Mouse (Mus musculus): ENCODE data around the gene B3gnt7.

DNA sequence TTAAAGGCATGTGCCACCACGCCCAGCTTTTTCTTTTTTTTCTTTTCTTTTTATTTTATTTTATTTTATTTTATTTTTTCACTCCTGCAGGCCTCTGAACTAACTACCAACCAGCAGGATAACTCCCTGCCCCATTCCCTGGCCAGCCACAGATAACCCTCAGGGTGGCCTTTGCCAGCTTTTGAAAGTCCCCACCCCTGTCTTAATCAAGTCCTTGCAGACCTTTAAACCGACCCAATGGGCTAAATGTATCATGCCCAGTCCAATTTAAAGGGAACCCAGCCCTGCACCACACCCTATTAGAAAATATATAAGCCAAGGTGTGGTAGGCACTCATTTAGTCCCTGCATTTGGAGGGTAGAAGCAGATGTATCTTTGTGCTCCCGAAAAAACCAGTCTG, 9.6 kb downstream of the B3gnt7 start:
- TF ChIP-seq POLR2A (IDR thresholded peaks at IDR 0.05; ENCODE audit: insufficient read depth, low read depth, low read length) (no peak), EP300 (IDR thresholded peaks at IDR 0.05; ENCODE audit: insufficient read depth, low read depth, low read length) (no peak), CTCF (IDR thresholded peaks at IDR 0.05) (no peak)
